Mouse (Mus musculus) E14TG2a.4 (cell line): Measurements from ENCODE around the gene Mon2.

ENCODE experiments used
- CTCF ChIP-seq: conservative IDR thresholded peaks from 2 replicates; pipeline ENCODE4 v1.5.1; 2014; ENCODE audit warnings: low read length
- NANOG ChIP-seq: IDR thresholded peaks from 2 replicates; pipeline ENCODE4 v1.6.1; 2014; ENCODE audit warnings: borderline replicate concordance, low read length, mixed read lengths
- POU5F1 ChIP-seq: IDR thresholded peaks from 2 replicates; pipeline ENCODE4 v1.6.1; 2014; ENCODE audit warnings: low read length, borderline replicate concordance

- TF ChIP-seq CTCF = peak; percentile 38
- no peak for TF ChIP-seq POU5F1
- TF ChIP-seq NANOG = no peak
Measured at GRCm38 (mm10) chr10:123057082-123057481, 19.2 kb downstream of the Mon2 start.
